Mouse (Mus musculus) spleen, adult 2 months (tissue): Measurements from ENCODE around the gene Rhoj.

Experiments
- CTCF ChIP-seq: fragments of 200-500 bp; IDR thresholded peaks from 2 replicates; pipeline ENCODE4 v1.5.1; 2011; ENCODE audit warnings: mild to moderate bottlenecking, inconsistent platforms; ENCODE audit not compliant: insufficient read depth, insufficient read length, insufficient replicate concordance; ENCODE audit errors: extremely low read depth
- POLR2A ChIP-seq: fragments of 200-500 bp; IDR thresholded peaks from 2 replicates; pipeline ENCODE4 v1.6.1; 2011; ENCODE audit warnings: low read depth, low read length, inconsistent platforms

- no peak for TF ChIP-seq CTCF
- TF ChIP-seq POLR2A, result no peak
Observed at GRCm38 (mm10) chr12:75448921-75449320, 140.8 kb downstream of the Rhoj start.
